Mouse (Mus musculus): ENCODE measurements around the gene Zmynd10. TPM values are rescaled to one million over a fixed set of nuclear protein-coding genes. Genes with fewer than 3 reads are reported as not detected.

Gene Zmynd10
- polyA plus RNA-seq, 1 experiment from 2014 or later = 2.3 TPM

- no peaks in the 10 kb centered on the region for H3K36me3 ChIP-seq (ENCODE audit: control insufficient read depth, insufficient read depth, low read length)
- WGBS = 16% methylated on average over 14 of the region's 14 CpGs
- no peaks in the 10 kb centered on the region for H3K27me3 ChIP-seq (replicated peaks; ENCODE audit: control insufficient read depth, insufficient read depth, low read length)
- H3K9ac ChIP-seq (ENCODE audit: low read depth, low read length) = no peak overlapping the region
- H3K9me3 ChIP-seq (ENCODE audit: control insufficient read depth, low read length) = no peaks in the 10 kb centered on the region
- H3K4me2 ChIP-seq (ENCODE audit: low read depth, low read length) = no peak overlapping the region
- peak; percentile 53 for ATAC-seq
- H3K4me1 ChIP-seq (ENCODE audit: control insufficient read depth, insufficient read depth, low read length) = no peaks in the 10 kb centered on the region
- H3K4me3 ChIP-seq (ENCODE audit: low read length) = no peak overlapping the region
- H3K27ac ChIP-seq (ENCODE audit: low read length) = no peak overlapping the region
These were observed 32.7 kb upstream of the Zmynd10 start for GRCm38 (mm10) chr9:107514303-107514955.

GRCm38 (mm10) chr9:107520331-107520730 lies 26.8 kb upstream of the Zmynd10 start:
- 68% methylated on average over 6 of the region's 6 CpGs for WGBS
- no peak for ATAC-seq
- Histone ChIP-seq H3K27ac (ENCODE audit: low read length) (no peak overlapping the region), H3K4me2 (ENCODE audit: low read depth, low read length) (no peak overlapping the region), H3K9me3 (ENCODE audit: control insufficient read depth, low read length) (no peaks in the 10 kb centered on the region), H3K36me3 (ENCODE audit: control insufficient read depth, insufficient read depth, low read length) (no peaks in the 10 kb centered on the region), H3K4me3 (ENCODE audit: low read length) (no peak overlapping the region), H3K27me3 (replicated peaks; ENCODE audit: control insufficient read depth, insufficient read depth, low read length) (peaks cover 4% of the 10 kb centered on the region; the same call in 1 of the 2 replicates), H3K9ac (ENCODE audit: low read depth, low read length) (no peak overlapping the region), H3K4me1 (ENCODE audit: control insufficient read depth, insufficient read depth, low read length) (peaks cover 24% of the 10 kb centered on the region)

GRCm38 (mm10) chr9:107521190-107521589 lies 25.9 kb upstream of the Zmynd10 start:
- Histone ChIP-seq H3K27me3 (replicated peaks; ENCODE audit: control insufficient read depth, insufficient read depth, low read length) (peaks cover 5% of the 10 kb centered on the region), H3K4me1 (ENCODE audit: control insufficient read depth, insufficient read depth, low read length) (peaks cover 24% of the 10 kb centered on the region), H3K9me3 (ENCODE audit: control insufficient read depth, low read length) (no peaks in the 10 kb centered on the region), H3K36me3 (ENCODE audit: control insufficient read depth, insufficient read depth, low read length) (no peaks in the 10 kb centered on the region), H3K9ac (ENCODE audit: low read depth, low read length) (0 out of 2 replicates have a peak overlapping the region, but pooled peaks have one; percentile 60), H3K4me3 (ENCODE audit: low read length) (no peak overlapping the region), H3K27ac (ENCODE audit: low read length) (no peak overlapping the region), H3K4me2 (ENCODE audit: low read depth, low read length) (peak overlapping the region; percentile 53; the same call in 1 of the 2 replicates)
- ATAC-seq = no peak
- WGBS = 41% methylated on average over 5 of the region's 5 CpGs

GRCm38 (mm10) chr9:107521711-107522399 lies 25.2 kb upstream of the Zmynd10 start:
- ATAC-seq = peak; percentile 50
- no peaks in the 10 kb centered on the region for H3K36me3 ChIP-seq (ENCODE audit: control insufficient read depth, insufficient read depth, low read length)
- no peak overlapping the region for H3K27ac ChIP-seq (ENCODE audit: low read length)
- peaks cover 7% of the 10 kb centered on the region for H3K27me3 ChIP-seq (replicated peaks; ENCODE audit: control insufficient read depth, insufficient read depth, low read length)
- H3K4me3 ChIP-seq (ENCODE audit: low read length) = peak overlapping the region; percentile 31
- H3K9me3 ChIP-seq (ENCODE audit: control insufficient read depth, low read length) = no peaks in the 10 kb centered on the region
- peak overlapping the region; percentile 53 for H3K4me2 ChIP-seq (ENCODE audit: low read depth, low read length)
- WGBS = 16% methylated on average over 25 of the region's 25 CpGs
- H3K9ac ChIP-seq (ENCODE audit: low read depth, low read length) = peak overlapping the region; percentile 60
- peaks cover 28% of the 10 kb centered on the region for H3K4me1 ChIP-seq (ENCODE audit: control insufficient read depth, insufficient read depth, low read length)

- peak overlapping the region; percentile 53 for H3K4me2 ChIP-seq (ENCODE audit: low read depth, low read length)
- H3K27ac ChIP-seq (ENCODE audit: low read length) = no peak overlapping the region
- no peak for ATAC-seq
- H3K9me3 ChIP-seq (ENCODE audit: control insufficient read depth, low read length) = no peaks in the 10 kb centered on the region
- 34% methylated on average over 2 of the region's 2 CpGs for WGBS
- H3K9ac ChIP-seq (ENCODE audit: low read depth, low read length) = peak overlapping the region; percentile 60
- peak overlapping the region; percentile 31 for H3K4me3 ChIP-seq (ENCODE audit: low read length)
- peaks cover 10% of the 10 kb centered on the region for H3K27me3 ChIP-seq (replicated peaks; ENCODE audit: control insufficient read depth, insufficient read depth, low read length)
- peaks cover 28% of the 10 kb centered on the region for H3K4me1 ChIP-seq (ENCODE audit: control insufficient read depth, insufficient read depth, low read length)
- H3K36me3 ChIP-seq (ENCODE audit: control insufficient read depth, insufficient read depth, low read length) = no peaks in the 10 kb centered on the region
These were observed 24.7 kb upstream of the Zmynd10 start for GRCm38 (mm10) chr9:107522400-107522711.

- H3K4me1 ChIP-seq (ENCODE audit: control insufficient read depth, insufficient read depth, low read length) = peaks cover 21% of the 10 kb centered on the region
- H3K36me3 ChIP-seq (ENCODE audit: control insufficient read depth, insufficient read depth, low read length) = no peaks in the 10 kb centered on the region
- peak overlapping the region; percentile 88 for H3K4me2 ChIP-seq (ENCODE audit: low read depth, low read length)
- 6% methylated on average over 44 of the region's 44 CpGs for WGBS
- H3K27ac ChIP-seq (ENCODE audit: low read length) = no peak overlapping the region
- no peaks in the 10 kb centered on the region for H3K9me3 ChIP-seq (ENCODE audit: control insufficient read depth, low read length)
- ATAC-seq = peak; percentile 76
- H3K27me3 ChIP-seq (replicated peaks; ENCODE audit: control insufficient read depth, insufficient read depth, low read length) = peaks cover 14% of the 10 kb centered on the region
- H3K4me3 ChIP-seq (ENCODE audit: low read length) = peak overlapping the region; percentile 49
- H3K9ac ChIP-seq (ENCODE audit: low read depth, low read length) = peak overlapping the region; percentile 61
These were observed 20.7 kb upstream of the Zmynd10 start for GRCm38 (mm10) chr9:107526198-107527026.

GRCm38 (mm10) chr9:107533791-107534407 lies 13.2 kb upstream of the Zmynd10 start, which contains the start of gene Tmem115:
Gene Tmem115 (plus strand): TSS chr9:107533945.
- peak within 1 kb of the TSS; percentile 80 for H3K4me2 ChIP-seq (ENCODE audit: low read depth, low read length)
- peak within 1 kb of the TSS; percentile 92 for H3K9ac ChIP-seq (ENCODE audit: low read depth, low read length)
- peaks cover 9% of the 10 kb centered on the region; the same call in 1 of the 2 replicates for H3K36me3 ChIP-seq (ENCODE audit: control insufficient read depth, insufficient read depth, low read length)
- peaks cover 21% of the 10 kb centered on the region for H3K4me1 ChIP-seq (ENCODE audit: control insufficient read depth, insufficient read depth, low read length)
- H3K27ac ChIP-seq (ENCODE audit: low read length) = peak within 1 kb of the TSS; percentile 83
- H3K27me3 ChIP-seq (replicated peaks; ENCODE audit: control insufficient read depth, insufficient read depth, low read length) = no peaks in the 10 kb centered on the region
- ATAC-seq = peak; percentile 98
- under 1% methylated on average over 48 of the region's 48 CpGs for WGBS
- peak within 1 kb of the TSS; percentile 82 for H3K4me3 ChIP-seq (ENCODE audit: low read length)
- H3K9me3 ChIP-seq (ENCODE audit: control insufficient read depth, low read length) = no peaks in the 10 kb centered on the region

GRCm38 (mm10) chr9:107534408-107535202 lies 12.5 kb upstream of the Zmynd10 start:
- peak overlapping the region; percentile 92 for H3K9ac ChIP-seq (ENCODE audit: low read depth, low read length)
- peaks cover 14% of the 10 kb centered on the region for H3K36me3 ChIP-seq (ENCODE audit: control insufficient read depth, insufficient read depth, low read length)
- WGBS = under 1% methylated on average over 40 of the region's 40 CpGs
- no peaks in the 10 kb centered on the region for H3K27me3 ChIP-seq (replicated peaks; ENCODE audit: control insufficient read depth, insufficient read depth, low read length)
- peak overlapping the region; percentile 80 for H3K4me2 ChIP-seq (ENCODE audit: low read depth, low read length)
- peak overlapping the region; percentile 82 for H3K4me3 ChIP-seq (ENCODE audit: low read length)
- ATAC-seq = no peak; the same call in 1 of the 2 replicates
- H3K4me1 ChIP-seq (ENCODE audit: control insufficient read depth, insufficient read depth, low read length) = peaks cover 21% of the 10 kb centered on the region
- H3K9me3 ChIP-seq (ENCODE audit: control insufficient read depth, low read length) = no peaks in the 10 kb centered on the region
- peak overlapping the region; percentile 83 for H3K27ac ChIP-seq (ENCODE audit: low read length)
